Mouse (Mus musculus): Measurements from ENCODE around the gene 4931406P16Rik.

DNA sequence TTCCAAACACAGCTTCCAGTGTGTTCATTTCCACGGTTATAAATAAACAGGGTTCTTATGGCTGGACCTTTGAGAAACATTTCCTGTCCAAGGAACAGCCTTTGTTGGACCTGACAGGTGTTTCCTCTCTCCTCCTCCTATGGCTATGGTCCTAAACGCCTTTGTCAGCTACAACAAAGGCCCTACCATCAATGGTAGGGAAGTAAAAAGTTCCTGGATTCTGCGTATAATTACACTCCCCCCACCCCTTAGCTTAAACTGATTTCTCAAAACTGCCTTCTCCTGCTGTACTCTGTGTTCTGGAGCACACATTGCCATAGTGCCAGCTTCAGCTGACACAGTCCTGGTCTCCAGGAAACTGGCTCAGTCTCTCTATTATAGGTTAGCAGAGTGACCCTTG lies 58.2 kb downstream of the 4931406P16Rik start:
- TF ChIP-seq POLR2A (IDR thresholded peaks at IDR 0.05; ENCODE audit: borderline replicate concordance, extremely low read depth, insufficient read depth, insufficient read length, poor library complexity, severe bottlenecking) (no peak), CTCF (IDR thresholded peaks at IDR 0.05; ENCODE audit: borderline replicate concordance, extremely low read depth, insufficient read depth, insufficient read length) (no peak)

Data from brain, embryonic 14.5 days (tissue).